Mouse (Mus musculus) thymus, postnatal 0 days (tissue): ENCODE data around the gene Golga5. TPM values are rescaled to one million over a fixed set of nuclear protein-coding genes. Genes with fewer than 3 reads are reported as not detected.
A peak's percentile ranks its signal among the peaks of the same experiment; 100 is the strongest.

Experiments used
- DNase-seq: peaks from one replicate; pipeline ENCODE4 v3.0.0-alpha.2; 2015; ENCODE audit warnings: low spot score
- polyA plus RNA-seq: library from polyadenylated mRNA; unstranded; fragments of >200 nt; fragmentation: Nextera tagmentation; extraction: Ambion mirVana; gene quantifications from 2 replicates; pipeline ENCODE4 v1.2.1, GENCODE M21; 2015

Gene Golga5
- 31.7 and 34.5 TPM in 2 replicates for polyA plus RNA-seq

GRCm38 (mm10) chr12:102468894-102469764 lies at the start of gene Golga5:
Gene Golga5, plus strand, starts transcription at chr12:102469135.
- peak; percentile 97 for DNase-seq

- no peak for DNase-seq
Observed at GRCm38 (mm10) chr12:102419544-102419943, 49.4 kb upstream of the Golga5 start.

- DNase-seq: no peak
Observed at GRCm38 (mm10) chr12:102420168-102420890, 48.6 kb upstream of the Golga5 start.

- DNase-seq: no peak
Observed at GRCm38 (mm10) chr12:102422065-102422464, 46.9 kb upstream of the Golga5 start.

- DNase-seq: no peak
Observed at GRCm38 (mm10) chr12:102422623-102423320, 46.2 kb upstream of the Golga5 start.

- no peak for DNase-seq
Observed at GRCm38 (mm10) chr12:102423625-102424024, 45.3 kb upstream of the Golga5 start.

GRCm38 (mm10) chr12:102424456-102424855 lies 44.5 kb upstream of the Golga5 start:
- DNase-seq: no peak

GRCm38 (mm10) chr12:102425048-102425578 lies 43.8 kb upstream of the Golga5 start:
- peak; percentile 54 for DNase-seq

GRCm38 (mm10) chr12:102426285-102426684 lies 42.6 kb upstream of the Golga5 start:
- DNase-seq: no peak

- no peak for DNase-seq
Observed at GRCm38 (mm10) chr12:102429656-102430055, 39.3 kb upstream of the Golga5 start.

GRCm38 (mm10) chr12:102430228-102430627 lies 38.7 kb upstream of the Golga5 start:
- no peak for DNase-seq

GRCm38 (mm10) chr12:102432238-102432637 lies 36.7 kb upstream of the Golga5 start:
- DNase-seq: no peak

GRCm38 (mm10) chr12:102434107-102434506 lies 34.8 kb upstream of the Golga5 start:
- no peak for DNase-seq

- DNase-seq: no peak
Observed at GRCm38 (mm10) chr12:102436939-102437526, 31.9 kb upstream of the Golga5 start.

GRCm38 (mm10) chr12:102437952-102438351 lies 31.0 kb upstream of the Golga5 start:
- no peak for DNase-seq

GRCm38 (mm10) chr12:102438983-102439631 lies 29.8 kb upstream of the Golga5 start:
- no peak for DNase-seq

- peak; percentile 92 for DNase-seq
Observed at GRCm38 (mm10) chr12:102439632-102440023, 29.3 kb upstream of the Golga5 start, which contains the start of gene Lgmn. Gene Lgmn, minus strand, starts transcription at chr12:102439813.

- DNase-seq: no peak
Observed at GRCm38 (mm10) chr12:102440551-102440950, 28.4 kb upstream of the Golga5 start.

GRCm38 (mm10) chr12:102441141-102441540 lies 27.8 kb upstream of the Golga5 start:
- DNase-seq: no peak

GRCm38 (mm10) chr12:102442639-102443038 lies 26.3 kb upstream of the Golga5 start:
- no peak for DNase-seq
